Mouse (Mus musculus): ENCODE results near the gene Il22.
"Not testable (repeated sequence)": the region's sequence is repeated elsewhere in the genome, so short reads cannot be mapped to it uniquely, and the experiment has no call there.

DNA sequence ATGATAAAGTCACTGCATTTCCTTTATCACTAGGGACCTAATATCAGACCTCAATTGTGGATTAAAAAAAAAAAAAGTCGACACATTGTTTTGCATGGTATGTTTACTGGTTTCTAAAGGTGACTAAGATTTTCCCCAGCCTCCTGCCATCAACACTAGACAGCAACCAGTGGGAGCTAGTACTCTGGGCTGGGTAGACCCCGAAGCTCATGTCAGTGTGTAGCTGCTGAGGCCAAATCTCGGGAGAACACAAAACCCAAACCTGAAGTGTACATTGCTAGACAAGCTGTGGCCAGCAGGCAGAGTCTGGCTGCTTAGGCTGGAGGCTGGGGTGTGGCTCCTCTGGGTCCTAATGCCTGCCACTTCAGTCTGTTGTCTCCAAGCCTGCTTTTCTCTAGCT lies 9.6 kb upstream of the Il22 start:
- TF ChIP-seq CTCF (IDR thresholded peaks at IDR 0.05; ENCODE audit: low read depth, low read length); POLR2A (IDR thresholded peaks at IDR 0.05; ENCODE audit: extremely low read depth, insufficient read depth, low read length): not testable (repeated sequence)

Data from liver, adult 2 months (tissue).